Mouse (Mus musculus) midbrain, embryonic 16.5 days (tissue): ENCODE data around the gene Faap100. TPM values are rescaled to one million over a fixed set of nuclear protein-coding genes. Genes with fewer than 3 reads are reported as not detected.
"Not testable (repeated sequence)": the region's sequence is repeated elsewhere in the genome, so short reads cannot be mapped to it uniquely, and the experiment has no call there.

Source experiments
- ATAC-seq: fragments of 200-750 bp; cut with Nextera tagmentation; 2 replicates; pipeline ENCODE4 v1.8.0; 2017; ENCODE audit warnings: moderate TSS enrichment
- H3K27ac ChIP-seq: fragments of 300-500 bp; sonication (generic); 2 replicates; pipeline ENCODE4 v1.5.1; 2014; ENCODE audit warnings: mild to moderate bottlenecking, low read length, mixed read lengths
- H3K27me3 ChIP-seq: fragments of 300-500 bp; sonication (generic); 2 replicates; pipeline ENCODE4 v1.6.1; 2014; ENCODE audit warnings: low read depth, low read length, mixed read lengths; ENCODE audit not compliant: control insufficient read depth, insufficient read depth
- H3K36me3 ChIP-seq: fragments of 300-500 bp; sonication (generic); 2 replicates; pipeline ENCODE4 v1.6.1; 2014; ENCODE audit warnings: mild to moderate bottlenecking, low read length, moderate library complexity, mixed read lengths; ENCODE audit not compliant: control insufficient read depth, insufficient read depth
- H3K4me1 ChIP-seq: fragments of 300-500 bp; sonication (generic); 2 replicates; pipeline ENCODE4 v1.6.1; 2014; ENCODE audit warnings: mild to moderate bottlenecking, low read length, mixed read lengths; ENCODE audit not compliant: control insufficient read depth, insufficient read depth
- H3K4me2 ChIP-seq: fragments of 300-500 bp; sonication (generic); 2 replicates; pipeline ENCODE4 v1.6.1; 2014; ENCODE audit warnings: mild to moderate bottlenecking, low read length, mixed read lengths
- H3K4me3 ChIP-seq: fragments of 300-500 bp; sonication (generic); 2 replicates; pipeline ENCODE4 v1.5.1; 2014; ENCODE audit warnings: low read depth, mild to moderate bottlenecking, low read length, moderate library complexity, mixed read lengths
- H3K9ac ChIP-seq: fragments of 300-500 bp; sonication (generic); 2 replicates; pipeline ENCODE4 v1.6.1; 2014; ENCODE audit warnings: low read depth, low read length, mixed read lengths
- H3K9me3 ChIP-seq: fragments of 300-500 bp; sonication (generic); replicated peaks from 2 replicates; pipeline ENCODE4 v1.6.1; 2014; ENCODE audit warnings: mild to moderate bottlenecking, low read length, mixed read lengths; ENCODE audit not compliant: control insufficient read depth, poor library complexity, severe bottlenecking
- WGBS: fragments of 180-500 bp; shearing (Covaris S2); extraction: QIAGEN DNeasy Blood & Tissue Kit; methylation state at CpG from one replicate; pipeline ENCODE4 v1.1.7; 2014; 5-methylcytosine and 5-hydroxymethylcytosine counted together
- polyA plus RNA-seq: library from polyadenylated mRNA; unstranded; fragments of >200 nt; fragmentation: Nextera tagmentation; extraction: Ambion mirVana; gene quantifications from 2 replicates; pipeline ENCODE4 v1.2.1, GENCODE M21; 2015

Gene Faap100
- polyA plus RNA-seq, 1 experiment from 2014 or later, result 126 TPM

GRCm38 (mm10) chr11:120349986-120350702 is 28.4 kb downstream of the Faap100 start:
- Histone ChIP-seq H3K4me1 (peaks cover 25% of the 10 kb centered on the region), H3K36me3 (peaks cover 6% of the 10 kb centered on the region), H3K9ac (peak overlapping the region; percentile 97), H3K27me3 (no peaks in the 10 kb centered on the region), H3K4me3 (peak overlapping the region; percentile 73), H3K27ac (peak overlapping the region; percentile 100), H3K9me3 (no peaks in the 10 kb centered on the region), H3K4me2 (peak overlapping the region; percentile 87)
- WGBS, result under 1% methylated on average over 59 of the region's 68 CpGs
- ATAC-seq, result peak; percentile 70

GRCm38 (mm10) chr11:120349371-120349985 is 29.1 kb downstream of the Faap100 start:
- H3K36me3 ChIP-seq, result peaks cover 7% of the 10 kb centered on the region
- H3K9me3 ChIP-seq, result no peaks in the 10 kb centered on the region
- H3K4me3 ChIP-seq, result peak overlapping the region; percentile 73
- H3K27me3 ChIP-seq, result no peaks in the 10 kb centered on the region
- ATAC-seq, result peak; percentile 22
- peak overlapping the region; percentile 100 for H3K27ac ChIP-seq
- H3K9ac ChIP-seq, result peak overlapping the region; percentile 97
- peaks cover 32% of the 10 kb centered on the region for H3K4me1 ChIP-seq
- WGBS, result 2% methylated on average over 16 of the region's 16 CpGs
- peak overlapping the region; percentile 87 for H3K4me2 ChIP-seq

GRCm38 (mm10) chr11:120348684-120349370 is 29.7 kb downstream of the Faap100 start:
- H3K9ac ChIP-seq, result peak overlapping the region; percentile 97
- peak overlapping the region; percentile 87 for H3K4me2 ChIP-seq
- H3K27ac ChIP-seq, result peak overlapping the region; percentile 100
- WGBS, result 2% methylated on average over 23 of the region's 53 CpGs
- ATAC-seq, result peak; percentile 30
- peaks cover 7% of the 10 kb centered on the region for H3K36me3 ChIP-seq
- peak overlapping the region; percentile 73 for H3K4me3 ChIP-seq
- H3K4me1 ChIP-seq, result peaks cover 38% of the 10 kb centered on the region
- H3K9me3 ChIP-seq, result no peaks in the 10 kb centered on the region
- no peaks in the 10 kb centered on the region for H3K27me3 ChIP-seq

- no peaks in the 10 kb centered on the region for H3K9me3 ChIP-seq
- H3K9ac ChIP-seq, result peak within 1 kb of the TSS; percentile 97
- WGBS, result 3% methylated on average over 90 of the region's 103 CpGs
- H3K27me3 ChIP-seq, result no peaks in the 10 kb centered on the region
- peak; percentile 84 for ATAC-seq
- peak within 1 kb of the TSS; percentile 87 for H3K4me2 ChIP-seq
- H3K4me1 ChIP-seq, result peaks cover 36% of the 10 kb centered on the region
- peaks cover 7% of the 10 kb centered on the region for H3K36me3 ChIP-seq
- H3K4me3 ChIP-seq, result peak within 1 kb of the TSS; percentile 73
- peak within 1 kb of the TSS; percentile 100 for H3K27ac ChIP-seq
Measured at GRCm38 (mm10) chr11:120347791-120348683, 30.5 kb downstream of the Faap100 start, which contains the start of gene Actg1. TSS of gene Actg1 (minus strand) at chr11:120348542.

- Histone ChIP-seq H3K9ac (peak overlapping the region; percentile 97), H3K36me3 (peaks cover 7% of the 10 kb centered on the region), H3K27ac (peak overlapping the region; percentile 100), H3K9me3 (no peaks in the 10 kb centered on the region), H3K4me3 (peak overlapping the region; percentile 73), H3K27me3 (no peaks in the 10 kb centered on the region), H3K4me1 (peaks cover 31% of the 10 kb centered on the region), H3K4me2 (peak overlapping the region; percentile 57)
- 4% methylated on average over 10 of the region's 10 CpGs for WGBS
- ATAC-seq, result no peak
Measured at GRCm38 (mm10) chr11:120347301-120347700, 31.3 kb downstream of the Faap100 start.

- H3K36me3 ChIP-seq, H3K27ac ChIP-seq, ATAC-seq, H3K27me3 ChIP-seq, H3K9me3 ChIP-seq: not testable (repeated sequence)
- peak overlapping the region; percentile 61 for H3K9ac ChIP-seq
- peak overlapping the region; percentile 49 for H3K4me3 ChIP-seq
- 58% methylated on average over 11 of the region's 13 CpGs for WGBS
- H3K4me2 ChIP-seq, result peak overlapping the region; percentile 75
- H3K4me1 ChIP-seq, result peaks cover 31% of the 10 kb centered on the region
Measured at GRCm38 (mm10) chr11:120346383-120347034, 32.1 kb downstream of the Faap100 start.

GRCm38 (mm10) chr11:120345067-120345681 is 33.4 kb downstream of the Faap100 start:
- no peaks in the 10 kb centered on the region for H3K9me3 ChIP-seq
- H3K4me2 ChIP-seq, result peak overlapping the region; percentile 98
- 39% methylated on average over 1 of the region's 1 CpGs for WGBS
- H3K4me3 ChIP-seq, result peak overlapping the region; percentile 46
- peak overlapping the region; percentile 67 for H3K27ac ChIP-seq
- H3K4me1 ChIP-seq, result peaks cover 22% of the 10 kb centered on the region
- peak overlapping the region; percentile 59 for H3K9ac ChIP-seq
- ATAC-seq, result no peak
- no peaks in the 10 kb centered on the region for H3K27me3 ChIP-seq
- H3K36me3 ChIP-seq, result peaks cover 7% of the 10 kb centered on the region
